Mouse (Mus musculus): ENCODE results near the gene Rimklb. TPM values are rescaled to one million over a fixed set of nuclear protein-coding genes. Genes with fewer than 3 reads are reported as not detected.
A peak's percentile ranks its signal among the peaks of the same experiment; 100 is the strongest.

Gene Rimklb
- polyA plus RNA-seq, 1 experiment, result not detected

GRCm38 (mm10) chr6:122495082-122495881 is 3.3 kb downstream of the Rimklb start:
- no peak overlapping the region for H3K4me3 ChIP-seq (ENCODE audit: insufficient read depth, poor library complexity, severe bottlenecking)
- peaks cover 9% of the 10 kb centered on the region for H3K27me3 ChIP-seq (ENCODE audit: control insufficient read depth, insufficient read depth, insufficient read length)
- H3ac ChIP-seq (ENCODE audit: control insufficient read depth, insufficient read length, low read depth), result no peak overlapping the region
- no peak for TF ChIP-seq MYOG (IDR thresholded peaks at IDR 0.05; ENCODE audit: control insufficient read depth, extremely low read depth, insufficient read length)
- TF ChIP-seq FOSL1 (IDR thresholded peaks at IDR 0.05; ENCODE audit: insufficient read depth, low read length, poor library complexity, severe bottlenecking), result no peak
- TF ChIP-seq CTCF (IDR thresholded peaks at IDR 0.05; ENCODE audit: control insufficient read depth, insufficient read depth, insufficient read length), result no peak
- no peak for TF ChIP-seq CEBPB (IDR thresholded peaks at IDR 0.05; ENCODE audit: low read depth)
- TF ChIP-seq USF1 (IDR thresholded peaks at IDR 0.05; ENCODE audit: low read depth), result no peak
- no peak for TF ChIP-seq MAX (IDR thresholded peaks at IDR 0.05)
- H3K79me2 ChIP-seq (ENCODE audit: control insufficient read depth, insufficient read depth), result no peaks in the 10 kb centered on the region
- H3K36me3 ChIP-seq (ENCODE audit: control insufficient read depth, insufficient read depth), result no peaks in the 10 kb centered on the region
- no peaks in the 10 kb centered on the region for H3K79me3 ChIP-seq (ENCODE audit: low read depth)

- TF ChIP-seq MAX (IDR thresholded peaks at IDR 0.05) (no peak), FOSL1 (IDR thresholded peaks at IDR 0.05; ENCODE audit: insufficient read depth, low read length, poor library complexity, severe bottlenecking) (no peak), CTCF (IDR thresholded peaks at IDR 0.05; ENCODE audit: control insufficient read depth, insufficient read depth, insufficient read length) (no peak), CEBPB (IDR thresholded peaks at IDR 0.05; ENCODE audit: low read depth) (no peak), USF1 (IDR thresholded peaks at IDR 0.05; ENCODE audit: low read depth) (no peak), MYOG (IDR thresholded peaks at IDR 0.05; ENCODE audit: control insufficient read depth, extremely low read depth, insufficient read length) (no peak), MYOD1 (IDR thresholded peaks at IDR 0.05; ENCODE audit: control insufficient read depth, insufficient read length, low read depth) (no peak)
- H3ac ChIP-seq (ENCODE audit: control insufficient read depth, insufficient read length, low read depth), result no peak overlapping the region
- no peaks in the 10 kb centered on the region for H3K79me2 ChIP-seq (ENCODE audit: control insufficient read depth, insufficient read depth)
- H3K4me3 ChIP-seq (ENCODE audit: insufficient read depth, poor library complexity, severe bottlenecking), result no peak overlapping the region
- peaks cover 9% of the 10 kb centered on the region for H3K27me3 ChIP-seq (ENCODE audit: control insufficient read depth, insufficient read depth, insufficient read length)
- H3K79me3 ChIP-seq (ENCODE audit: low read depth), result no peaks in the 10 kb centered on the region
- H3K36me3 ChIP-seq (ENCODE audit: control insufficient read depth, insufficient read depth), result no peaks in the 10 kb centered on the region
Observed at GRCm38 (mm10) chr6:122493799-122494472, 4.6 kb downstream of the Rimklb start.

- Histone ChIP-seq H3K79me2 (ENCODE audit: control insufficient read depth, insufficient read depth) (no peaks in the 10 kb centered on the region), H3K36me3 (ENCODE audit: control insufficient read depth, insufficient read depth) (no peaks in the 10 kb centered on the region), H3K79me3 (ENCODE audit: low read depth) (no peaks in the 10 kb centered on the region), H3K4me3 (ENCODE audit: insufficient read depth, poor library complexity, severe bottlenecking) (no peak overlapping the region), H3ac (ENCODE audit: control insufficient read depth, insufficient read length, low read depth) (no peak overlapping the region), H3K27me3 (ENCODE audit: control insufficient read depth, insufficient read depth, insufficient read length) (peaks cover 4% of the 10 kb centered on the region)
- no peak for TF ChIP-seq MAX (IDR thresholded peaks at IDR 0.05)
- TF ChIP-seq MYOG (IDR thresholded peaks at IDR 0.05; ENCODE audit: control insufficient read depth, extremely low read depth, insufficient read length), result no peak
- TF ChIP-seq FOSL1 (IDR thresholded peaks at IDR 0.05; ENCODE audit: insufficient read depth, low read length, poor library complexity, severe bottlenecking), result no peak
- no peak for TF ChIP-seq CEBPB (IDR thresholded peaks at IDR 0.05; ENCODE audit: low read depth)
Observed at GRCm38 (mm10) chr6:122492479-122492878, 6.1 kb downstream of the Rimklb start.

- Histone ChIP-seq H3K79me2 (ENCODE audit: control insufficient read depth, insufficient read depth) (no peaks in the 10 kb centered on the region), H3ac (ENCODE audit: control insufficient read depth, insufficient read length, low read depth) (no peak overlapping the region)
Observed at GRCm38 (mm10) chr6:122491557-122491956, 7.0 kb downstream of the Rimklb start.

GRCm38 (mm10) chr6:122490929-122491512 is 7.5 kb downstream of the Rimklb start:
- H3K27me3 ChIP-seq (ENCODE audit: control insufficient read depth, insufficient read depth, insufficient read length), result peaks cover 12% of the 10 kb centered on the region
- H3K79me2 ChIP-seq (ENCODE audit: control insufficient read depth, insufficient read depth), result no peaks in the 10 kb centered on the region
- H3K79me3 ChIP-seq (ENCODE audit: low read depth), result no peaks in the 10 kb centered on the region
- TF ChIP-seq CEBPB (IDR thresholded peaks at IDR 0.05; ENCODE audit: low read depth) (no peak), CTCF (IDR thresholded peaks at IDR 0.05; ENCODE audit: control insufficient read depth, insufficient read depth, insufficient read length) (no peak), MYOD1 (IDR thresholded peaks at IDR 0.05; ENCODE audit: control insufficient read depth, insufficient read length, low read depth) (no peak), MAX (IDR thresholded peaks at IDR 0.05) (no peak), USF1 (IDR thresholded peaks at IDR 0.05; ENCODE audit: low read depth) (no peak), MYOG (IDR thresholded peaks at IDR 0.05; ENCODE audit: control insufficient read depth, extremely low read depth, insufficient read length) (no peak), FOSL1 (IDR thresholded peaks at IDR 0.05; ENCODE audit: insufficient read depth, low read length, poor library complexity, severe bottlenecking) (no peak)
- H3K36me3 ChIP-seq (ENCODE audit: control insufficient read depth, insufficient read depth), result no peaks in the 10 kb centered on the region
- no peak overlapping the region for H3ac ChIP-seq (ENCODE audit: control insufficient read depth, insufficient read length, low read depth)
- no peak overlapping the region for H3K4me3 ChIP-seq (ENCODE audit: insufficient read depth, poor library complexity, severe bottlenecking)

More at GRCm38 (mm10) chr6:122491557-122491956, 7.0 kb downstream of the Rimklb start:
- no peaks in the 10 kb centered on the region for H3K36me3 ChIP-seq (ENCODE audit: control insufficient read depth, insufficient read depth)
- H3K79me3 ChIP-seq (ENCODE audit: low read depth), result no peaks in the 10 kb centered on the region
- H3K27me3 ChIP-seq (ENCODE audit: control insufficient read depth, insufficient read depth, insufficient read length), result peaks cover 8% of the 10 kb centered on the region
- H3K4me3 ChIP-seq (ENCODE audit: insufficient read depth, poor library complexity, severe bottlenecking), result no peak overlapping the region
- TF ChIP-seq CTCF (IDR thresholded peaks at IDR 0.05; ENCODE audit: control insufficient read depth, insufficient read depth, insufficient read length) (no peak), USF1 (IDR thresholded peaks at IDR 0.05; ENCODE audit: low read depth) (peak; percentile 37)
